Mouse (Mus musculus) liver, embryonic 15.5 days (tissue): ENCODE data around the gene Crabp2. TPM values are rescaled to one million over a fixed set of nuclear protein-coding genes. Genes with fewer than 3 reads are reported as not detected.

Experiments used
- ATAC-seq: fragments of 200-750 bp; cut with Nextera tagmentation; 2 replicates; pipeline ENCODE4 v1.8.0; 2017; ENCODE audit warnings: moderate number of reproducible peaks, mild to moderate bottlenecking, moderate library complexity; ENCODE audit not compliant: insufficient read depth
- H3K27ac ChIP-seq: fragments of 300-500 bp; sonication (generic); replicated peaks from 2 replicates; pipeline ENCODE4 v1.5.1; 2015; ENCODE audit warnings: mild to moderate bottlenecking, inconsistent platforms
- H3K27me3 ChIP-seq: fragments of 300-500 bp; sonication (generic); 2 replicates; pipeline ENCODE4 v1.6.1; 2015; ENCODE audit warnings: mild to moderate bottlenecking, inconsistent platforms
- H3K36me3 ChIP-seq: fragments of 300-500 bp; sonication (generic); replicated peaks from 2 replicates; pipeline ENCODE4 v1.6.1; 2015; ENCODE audit warnings: moderate library complexity, mild to moderate bottlenecking, inconsistent platforms
- H3K4me1 ChIP-seq: fragments of 300-500 bp; sonication (generic); replicated peaks from 2 replicates; pipeline ENCODE4 v1.6.1; 2015; ENCODE audit warnings: inconsistent platforms
- H3K4me2 ChIP-seq: fragments of 300-500 bp; sonication (generic); 2 replicates; pipeline ENCODE4 v1.6.1; 2015; ENCODE audit warnings: moderate library complexity, mild to moderate bottlenecking, inconsistent platforms
- H3K4me3 ChIP-seq: fragments of 300-500 bp; sonication (generic); replicated peaks from 2 replicates; pipeline ENCODE4 v1.5.1; 2015; ENCODE audit warnings: mild to moderate bottlenecking, inconsistent platforms
- H3K9ac ChIP-seq: fragments of 300-500 bp; sonication (generic); 2 replicates; pipeline ENCODE4 v1.6.1; 2015; ENCODE audit warnings: moderate library complexity, mild to moderate bottlenecking, inconsistent platforms
- H3K9me3 ChIP-seq: fragments of 300-500 bp; sonication (generic); replicated peaks from 2 replicates; pipeline ENCODE4 v1.6.1; 2016; ENCODE audit warnings: inconsistent platforms
- WGBS: fragments of 180-500 bp; shearing (Covaris S2); methylation state at CpG from one replicate; pipeline ENCODE4 v1.1.7; 2015; ENCODE audit warnings: mixed read lengths; ENCODE audit not compliant: insufficient replicate concordance; 5-methylcytosine and 5-hydroxymethylcytosine counted together
- polyA plus RNA-seq: library from polyadenylated mRNA; unstranded; fragments of >200 nt; fragmentation: Nextera tagmentation; extraction: Ambion mirVana; gene quantifications from 2 replicates; pipeline ENCODE4 v1.2.1, GENCODE M21; 2015

The Crabp2 gene
- polyA plus RNA-seq, 1 experiment from 2014 or later = 0.31 TPM

DNA sequence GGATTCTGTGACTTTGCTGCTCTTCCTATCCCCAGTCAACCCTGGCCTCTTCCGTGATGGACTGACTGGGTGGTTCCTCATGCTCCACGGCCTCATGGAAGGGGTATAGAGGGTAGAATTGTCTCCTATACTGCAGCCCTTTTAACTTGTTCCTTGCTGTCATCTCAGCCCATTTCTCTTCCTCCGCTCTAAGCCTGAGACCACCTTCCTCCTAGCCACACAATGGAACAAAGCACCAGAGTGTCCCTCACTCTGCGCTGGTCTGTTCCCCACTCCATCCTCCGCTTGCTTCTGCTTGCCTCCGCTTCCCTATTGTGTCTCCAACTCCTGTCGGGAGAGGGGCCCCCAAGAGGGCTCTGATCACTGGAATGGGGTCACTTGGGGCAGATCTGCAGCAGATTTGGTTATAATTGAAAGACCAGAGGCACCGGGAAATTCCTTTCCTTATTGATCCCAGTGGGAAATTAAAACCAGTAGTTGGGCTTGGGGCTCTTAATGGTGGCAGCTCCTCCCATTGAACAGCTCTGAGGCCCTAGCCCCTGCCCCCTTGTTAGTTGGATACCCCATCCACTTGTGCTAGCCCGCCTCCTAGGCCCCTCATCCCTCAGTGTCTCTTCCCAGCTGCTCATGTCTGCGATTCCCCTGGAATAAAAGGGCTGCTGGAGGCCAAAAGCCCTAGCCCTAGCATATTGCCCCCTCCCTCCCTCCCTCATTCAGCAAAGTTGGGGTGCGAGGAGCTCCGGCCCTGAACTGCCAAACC lies 2.5 kb upstream of the Crabp2 start:
- no peak overlapping the region for H3K4me3 ChIP-seq
- peaks cover 26% of the 10 kb centered on the region for H3K36me3 ChIP-seq
- H3K9ac ChIP-seq = no peak overlapping the region
- H3K9me3 ChIP-seq = no peaks in the 10 kb centered on the region
- WGBS = 25% methylated on average over 12 of the region's 12 CpGs
- peaks cover 23% of the 10 kb centered on the region for H3K4me1 ChIP-seq
- no peak overlapping the region for H3K27ac ChIP-seq
- H3K4me2 ChIP-seq = no peak overlapping the region
- peaks cover 68% of the 10 kb centered on the region for H3K27me3 ChIP-seq
- ATAC-seq = no peak

DNA sequence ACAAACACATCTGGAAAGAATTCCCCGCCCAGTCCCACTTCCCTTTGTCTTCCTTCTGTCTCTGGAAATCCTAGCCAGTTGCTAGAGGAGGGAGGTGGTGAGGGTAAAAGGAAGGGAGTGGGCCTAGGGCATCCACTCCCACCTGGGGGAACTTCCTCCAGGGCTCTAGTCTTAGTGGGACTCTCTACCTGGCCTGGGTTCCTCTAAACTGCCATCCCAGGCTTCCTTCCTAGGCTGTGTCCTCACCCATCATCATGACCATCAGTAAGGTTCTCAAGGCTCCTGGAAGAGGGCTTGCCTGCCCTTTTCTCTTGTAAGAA lies 2.0 kb upstream of the Crabp2 start:
- peaks cover 23% of the 10 kb centered on the region for H3K4me1 ChIP-seq
- no peak overlapping the region for H3K4me2 ChIP-seq

DNA sequence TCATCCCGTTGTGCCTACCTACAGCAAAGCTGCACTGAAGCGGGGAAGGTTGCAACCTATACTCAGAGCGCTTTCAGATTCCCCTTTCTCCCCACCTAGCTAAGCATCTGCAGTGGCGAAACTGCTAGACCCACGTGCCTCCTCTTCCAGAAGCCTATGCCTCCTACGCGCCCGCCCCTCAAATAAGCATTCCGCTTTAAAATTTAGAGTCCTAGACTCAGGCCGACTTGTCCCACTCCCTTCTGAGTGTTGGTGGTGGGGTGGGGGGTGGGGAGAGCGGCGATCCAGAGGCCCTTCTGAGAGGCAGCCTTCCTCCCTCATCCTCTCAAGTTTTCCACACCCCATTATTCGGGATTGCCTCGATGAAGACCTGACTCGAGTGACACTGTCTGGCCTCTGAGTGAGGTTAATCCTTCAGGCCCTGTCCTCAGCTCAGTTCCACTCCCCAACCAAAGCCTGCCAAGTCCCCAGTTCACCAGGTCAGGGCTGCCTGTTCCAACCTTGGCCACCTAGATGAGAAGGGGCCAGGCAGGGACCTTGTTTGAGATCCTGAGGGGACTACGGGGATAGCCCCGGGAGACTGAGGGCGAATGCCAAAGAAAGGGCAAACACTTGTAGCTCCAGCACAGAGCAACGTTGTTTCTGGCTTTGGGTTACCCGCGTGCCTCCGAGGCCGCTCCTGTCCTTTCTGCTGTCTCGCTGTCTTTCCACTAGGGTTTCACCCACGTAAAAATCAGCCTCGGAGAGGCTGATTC lies 1.2 kb upstream of the Crabp2 start:
- Histone ChIP-seq H3K27ac (no peak overlapping the region), H3K4me3 (no peak overlapping the region), H3K27me3 (peaks cover 81% of the 10 kb centered on the region), H3K4me1 (peaks cover 23% of the 10 kb centered on the region), H3K9me3 (no peaks in the 10 kb centered on the region), H3K4me2 (peak overlapping the region; percentile 44), H3K36me3 (peaks cover 13% of the 10 kb centered on the region), H3K9ac (no peak overlapping the region)
- WGBS = 4% methylated on average over 26 of the region's 26 CpGs
- ATAC-seq = no peak

More for the DNA sequence above, 2.0 kb upstream of the Crabp2 start:
- H3K9ac ChIP-seq = no peak overlapping the region
- H3K27me3 ChIP-seq = peaks cover 74% of the 10 kb centered on the region
- no peaks in the 10 kb centered on the region for H3K9me3 ChIP-seq
- H3K4me3 ChIP-seq = no peak overlapping the region
- ATAC-seq = no peak
- peaks cover 20% of the 10 kb centered on the region for H3K36me3 ChIP-seq
- H3K27ac ChIP-seq = no peak overlapping the region
- 15% methylated on average over 1 of the region's 1 CpGs for WGBS

DNA sequence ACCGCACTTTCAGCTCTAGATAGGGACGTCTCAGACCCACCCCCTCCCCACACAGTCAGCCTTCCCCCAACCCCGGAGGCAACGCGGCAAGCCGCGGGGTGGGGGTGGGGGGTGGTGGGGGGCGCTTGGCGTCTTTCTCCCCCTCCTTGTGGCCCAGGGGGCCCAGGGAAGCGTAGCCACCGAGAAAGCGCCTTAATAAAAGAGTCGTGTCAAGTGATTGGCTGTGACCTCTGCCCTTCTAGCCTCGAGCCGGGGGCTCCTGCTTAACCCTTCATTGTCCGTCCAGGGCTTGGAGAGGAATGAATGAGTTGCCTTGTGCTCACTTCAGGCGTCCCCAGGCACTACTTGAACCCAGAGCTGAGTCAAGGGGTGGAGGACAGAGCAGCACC lies 661 bp upstream of the Crabp2 start:
- no peak overlapping the region for H3K9ac ChIP-seq

DNA sequence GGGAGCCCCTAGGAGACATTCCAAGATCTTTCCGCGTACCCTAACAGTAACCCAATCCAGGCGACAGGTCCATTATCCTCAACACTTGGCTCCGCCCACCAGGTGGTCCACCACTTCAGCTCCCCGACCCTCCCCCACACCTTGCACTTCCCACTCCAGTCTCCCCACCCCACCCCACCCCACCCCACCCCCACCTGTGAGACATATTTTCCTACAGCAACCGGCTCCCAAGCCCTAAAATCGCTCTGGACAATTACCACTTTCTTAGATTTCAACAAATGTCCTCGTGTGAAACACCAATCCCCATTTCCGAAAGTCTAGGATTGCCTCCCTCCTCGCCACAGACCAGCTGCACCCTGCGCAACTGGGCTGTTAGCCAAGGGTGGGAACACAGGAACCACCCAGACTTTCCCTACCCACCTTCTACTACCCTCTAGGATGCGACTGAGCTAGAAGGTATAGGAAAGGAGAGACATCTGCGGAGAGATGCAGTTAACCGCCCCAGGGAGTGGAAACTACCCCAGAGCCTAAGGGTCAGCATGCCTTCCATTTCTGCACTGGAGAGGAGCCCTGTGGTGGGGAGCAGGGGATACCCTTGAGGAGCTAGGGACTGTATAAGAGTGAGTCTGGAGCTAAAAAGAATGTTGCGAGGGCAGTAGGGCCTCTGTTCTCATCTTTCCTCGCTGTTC lies 944 bp downstream of the Crabp2 start:
- no peaks in the 10 kb centered on the region for H3K9me3 ChIP-seq
- ATAC-seq = no peak
- no peak overlapping the region for H3K27ac ChIP-seq
- no peak overlapping the region for H3K9ac ChIP-seq
- no peaks in the 10 kb centered on the region for H3K36me3 ChIP-seq
- peaks cover 100% of the 10 kb centered on the region for H3K27me3 ChIP-seq
- 13% methylated on average over 16 of the region's 16 CpGs for WGBS
- peaks cover 26% of the 10 kb centered on the region for H3K4me1 ChIP-seq
- H3K4me2 ChIP-seq = no peak overlapping the region
- H3K4me3 ChIP-seq = no peak overlapping the region

More for the DNA sequence above, 661 bp upstream of the Crabp2 start:
- H3K4me2 ChIP-seq = peak overlapping the region; percentile 44
- 3% methylated on average over 17 of the region's 17 CpGs for WGBS
- H3K4me1 ChIP-seq = peaks cover 26% of the 10 kb centered on the region
- peaks cover 8% of the 10 kb centered on the region; the same call in 1 of the 2 replicates for H3K36me3 ChIP-seq
- H3K27me3 ChIP-seq = peaks cover 87% of the 10 kb centered on the region
- no peak for ATAC-seq
- no peak overlapping the region for H3K27ac ChIP-seq
- H3K4me3 ChIP-seq = no peak overlapping the region
- no peaks in the 10 kb centered on the region for H3K9me3 ChIP-seq

DNA sequence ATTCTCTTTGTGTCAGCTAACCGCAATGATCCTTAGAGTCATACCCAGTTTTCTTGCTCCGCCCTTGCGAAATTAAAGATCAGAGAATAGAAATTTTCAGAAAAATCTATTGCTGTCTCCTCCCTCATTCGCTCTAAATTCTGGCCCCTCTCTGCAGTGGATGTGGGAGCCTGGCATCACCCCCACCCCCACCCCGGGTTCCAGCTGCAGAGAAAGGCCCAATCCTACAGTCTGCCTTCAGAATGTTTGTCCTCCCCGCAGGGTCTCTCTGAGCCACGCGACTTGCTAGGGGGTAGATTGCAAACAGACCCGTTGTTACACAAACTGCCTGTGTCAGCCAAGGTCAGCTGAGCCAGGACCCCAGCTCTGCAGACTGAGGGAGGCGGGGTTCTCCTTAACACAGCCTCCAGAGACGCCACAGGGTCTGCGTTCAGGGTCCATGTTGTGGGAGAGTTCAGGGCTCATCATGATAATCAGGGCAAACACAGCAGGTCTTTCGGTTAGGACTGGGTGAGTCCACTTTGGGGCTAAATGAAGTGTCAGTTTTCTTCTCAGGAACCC lies 1.6 kb downstream of the Crabp2 start:
- WGBS = 10% methylated on average over 13 of the region's 13 CpGs
- Histone ChIP-seq H3K27ac (no peak overlapping the region), H3K36me3 (no peaks in the 10 kb centered on the region), H3K4me3 (no peak overlapping the region), H3K9me3 (no peaks in the 10 kb centered on the region), H3K9ac (no peak overlapping the region), H3K4me2 (no peak overlapping the region), H3K27me3 (peaks cover 100% of the 10 kb centered on the region), H3K4me1 (peaks cover 26% of the 10 kb centered on the region)
- ATAC-seq = no peak

DNA sequence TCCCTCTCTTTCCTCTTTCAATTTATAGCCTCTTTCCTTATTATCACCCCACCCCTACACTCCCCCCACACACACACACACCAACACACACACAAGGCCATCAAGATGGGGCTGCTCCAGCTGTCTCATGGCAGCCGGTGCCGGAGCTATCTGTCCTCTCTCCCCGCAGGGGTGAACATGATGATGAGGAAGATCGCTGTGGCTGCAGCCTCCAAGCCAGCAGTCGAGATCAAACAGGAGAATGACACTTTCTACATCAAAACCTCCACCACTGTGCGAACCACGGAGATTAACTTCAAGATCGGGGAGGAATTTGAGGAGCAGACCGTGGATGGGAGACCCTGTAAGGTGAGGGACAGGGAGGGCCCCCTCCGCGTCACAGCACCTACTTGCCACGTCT lies 3.5 kb downstream of the Crabp2 start:
- Histone ChIP-seq H3K27me3 (peaks cover 98% of the 10 kb centered on the region), H3K4me1 (peaks cover 25% of the 10 kb centered on the region), H3K4me3 (no peak overlapping the region), H3K27ac (no peak overlapping the region), H3K36me3 (no peaks in the 10 kb centered on the region), H3K4me2 (peak overlapping the region; percentile 33), H3K9ac (no peak overlapping the region), H3K9me3 (no peaks in the 10 kb centered on the region)
- 9% methylated on average over 12 of the region's 12 CpGs for WGBS
- ATAC-seq = no peak

DNA sequence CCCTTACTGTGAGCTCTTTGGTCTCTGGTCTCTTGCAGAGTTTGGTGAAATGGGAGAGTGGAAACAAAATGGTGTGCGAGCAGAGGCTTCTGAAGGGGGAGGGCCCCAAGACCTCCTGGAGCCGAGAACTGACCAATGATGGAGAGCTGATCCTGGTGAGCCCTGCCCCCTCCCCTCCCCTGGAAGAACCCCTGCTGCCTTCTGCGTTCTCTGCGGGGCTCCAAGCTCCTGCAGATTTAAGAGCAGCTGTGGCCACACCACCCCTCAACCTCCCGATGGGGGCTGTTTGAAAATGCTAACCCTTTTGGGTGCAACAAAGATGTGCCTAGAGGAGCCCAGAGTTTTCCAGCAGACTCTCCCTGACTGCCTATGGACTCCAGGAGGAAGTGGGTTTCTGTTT lies 4.0 kb downstream of the Crabp2 start:
- Histone ChIP-seq H3K27ac (no peak overlapping the region), H3K9me3 (no peaks in the 10 kb centered on the region), H3K4me3 (no peak overlapping the region), H3K4me1 (peaks cover 20% of the 10 kb centered on the region), H3K9ac (no peak overlapping the region), H3K27me3 (peaks cover 96% of the 10 kb centered on the region), H3K36me3 (no peaks in the 10 kb centered on the region), H3K4me2 (peak overlapping the region; percentile 33)
- no peak for ATAC-seq
- WGBS = 0% methylated on average over 5 of the region's 5 CpGs

DNA sequence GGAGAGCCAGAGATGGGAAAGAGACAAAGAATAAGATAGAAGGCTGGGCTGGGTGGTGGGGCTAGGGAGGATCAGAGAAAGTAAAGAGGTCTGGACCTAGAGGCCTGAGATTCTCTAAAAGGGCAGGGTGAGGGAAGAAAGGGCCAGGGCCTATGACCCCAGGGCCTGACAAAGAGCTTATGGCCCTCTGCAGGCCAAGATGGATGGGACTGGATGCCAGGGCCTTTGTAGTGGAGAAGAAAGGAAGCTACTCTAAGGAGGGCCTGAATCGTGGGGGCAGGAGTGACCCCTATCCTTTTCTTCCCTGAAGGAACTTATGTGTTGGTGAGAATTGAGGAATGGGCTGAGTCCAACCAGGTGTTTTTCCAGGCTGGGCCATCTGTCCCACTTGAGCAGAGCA lies 9.6 kb downstream of the Crabp2 start:
- Histone ChIP-seq H3K9ac (no peak overlapping the region), H3K9me3 (no peaks in the 10 kb centered on the region), H3K4me2 (no peak overlapping the region), H3K27me3 (peaks cover 84% of the 10 kb centered on the region), H3K4me1 (peaks cover 9% of the 10 kb centered on the region), H3K36me3 (no peaks in the 10 kb centered on the region), H3K4me3 (no peak overlapping the region), H3K27ac (no peak overlapping the region)
- no peak for ATAC-seq
- 54% methylated on average over 1 of the region's 1 CpGs for WGBS

DNA sequence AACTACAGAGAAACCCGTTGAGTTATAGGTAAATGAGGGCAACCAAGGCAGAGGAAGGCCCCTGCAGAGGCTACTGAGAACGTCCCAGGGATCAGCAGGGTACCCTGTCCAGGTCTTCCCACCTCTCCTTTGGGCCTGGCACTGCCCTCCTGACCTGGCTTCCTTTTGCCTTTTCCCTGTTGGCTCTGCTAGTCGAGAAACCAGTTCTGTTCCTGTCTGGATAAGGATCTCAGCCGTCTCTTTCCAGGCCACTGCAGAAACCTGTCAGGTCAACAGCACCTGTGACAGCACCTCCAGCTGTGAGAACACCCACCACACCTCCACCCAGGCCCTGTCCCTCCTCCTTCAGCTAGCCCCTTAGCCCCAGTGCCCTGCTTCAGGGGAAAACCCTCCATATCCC lies 10.0 kb downstream of the Crabp2 start:
- Histone ChIP-seq H3K36me3 (no peaks in the 10 kb centered on the region), H3K27ac (no peak overlapping the region), H3K4me2 (no peak overlapping the region), H3K4me1 (peaks cover 9% of the 10 kb centered on the region), H3K4me3 (no peak overlapping the region), H3K27me3 (peaks cover 80% of the 10 kb centered on the region), H3K9ac (no peak overlapping the region), H3K9me3 (no peaks in the 10 kb centered on the region)
- no peak for ATAC-seq
- WGBS = 33% methylated on average over 4 of the region's 4 CpGs

DNA sequence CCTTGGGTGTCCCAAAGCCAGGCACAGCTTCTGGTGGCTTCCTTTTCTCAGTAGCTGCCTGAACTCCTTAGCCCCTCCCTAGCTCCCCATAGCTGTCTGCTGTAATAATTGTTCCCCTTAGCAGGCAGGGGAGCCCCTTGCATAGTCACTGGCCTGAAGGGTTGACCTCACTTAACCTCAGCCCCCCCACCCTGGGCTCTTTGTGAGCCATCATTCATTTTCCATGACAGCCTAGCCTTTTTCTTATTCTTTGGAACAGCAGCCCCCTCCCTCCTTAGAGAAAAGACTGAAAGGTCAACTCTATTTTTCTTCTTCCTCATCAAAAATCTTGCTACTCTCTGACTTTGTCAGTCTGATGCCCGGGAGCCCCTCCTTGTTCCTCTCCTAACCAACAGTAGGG lies 10.5 kb downstream of the Crabp2 start:
- Histone ChIP-seq H3K9ac (no peak overlapping the region), H3K27me3 (peaks cover 75% of the 10 kb centered on the region), H3K36me3 (no peaks in the 10 kb centered on the region), H3K4me3 (no peak overlapping the region), H3K4me1 (peaks cover 9% of the 10 kb centered on the region), H3K4me2 (no peak overlapping the region), H3K27ac (no peak overlapping the region), H3K9me3 (no peaks in the 10 kb centered on the region)
- WGBS = 40% methylated on average over 1 of the region's 1 CpGs
- ATAC-seq = no peak
